In the genomic region with DNA sequence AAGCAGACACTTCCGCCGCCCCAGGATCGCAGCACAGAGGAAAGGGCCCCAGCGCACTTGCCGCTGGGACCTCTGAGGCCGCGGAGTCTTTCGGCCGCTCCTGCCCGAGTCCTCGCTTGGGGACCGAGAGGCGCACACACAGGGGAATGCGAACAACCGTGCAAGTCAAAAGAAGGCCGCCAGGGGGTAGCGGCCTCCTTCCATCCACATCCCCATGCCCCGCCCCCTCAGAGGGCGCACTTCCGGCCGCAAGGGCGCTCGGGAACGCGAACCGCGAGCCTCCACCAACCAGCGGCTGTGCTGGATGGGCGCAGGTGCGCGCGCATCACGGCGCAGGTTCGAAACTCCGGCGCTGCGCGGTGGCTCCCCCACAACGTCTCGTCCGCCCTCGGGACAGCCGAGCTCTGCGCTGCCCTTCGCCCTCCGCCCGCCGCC, we compare ENCODE assay signal across 8 mouse cellular contexts. TPM values are rescaled to one million over a fixed set of nuclear protein-coding genes. Genes with fewer than 3 reads are reported as not detected.
DNase-seq lines count a peak whose midpoint lies in the region; ATAC-seq and TF ChIP-seq lines count a peak whose summit lies in the region.

Gene D030056L22Rik (plus strand): TSS at position 328 of the 435 bp plus-strand sequence.

- H3K36me3 ChIP-seq in ES-E14 (ENCODE audit: control insufficient read depth, insufficient read depth, low read length, poor library complexity, severe bottlenecking): peaks cover 3% of the 10 kb centered on the region
- H3K36me3 ChIP-seq in forebrain, embryonic 15.5 days: no peaks in the 10 kb centered on the region
- peaks cover 2% of the 10 kb centered on the region for H3K36me3 ChIP-seq in lung, embryonic 14.5 days (ENCODE audit: insufficient read depth)
- peaks cover 1% of the 10 kb centered on the region; the same call in 1 of the 2 replicates for H3K36me3 ChIP-seq in thymus, adult 2 months (ENCODE audit: control insufficient read depth, insufficient read depth, low read length)

- ATAC-seq in forebrain, embryonic 15.5 days (replicated peaks): peak; percentile 99
- peak; percentile 97 for ATAC-seq in lung, embryonic 14.5 days (ENCODE audit: insufficient read depth)

- peak; percentile 98 for DNase-seq in ES-E14 (ENCODE audit: low read depth, low spot score)
- DNase-seq in cerebellum, adult 11-12 months: peak; percentile 97
- peak; percentile 98 for DNase-seq in heart, postnatal 36 days
- peak; percentile 97 to 99 for DNase-seq in layer of hippocampus, adult 2 months (ENCODE audit: low spot score in 2 of 2)
- DNase-seq in lung, embryonic 14.5 days: peak; percentile 99
- DNase-seq in thymus, adult 2 months: peak; percentile 99

- no peaks in the 10 kb centered on the region for H3K27me3 ChIP-seq in forebrain, embryonic 15.5 days
- H3K27me3 ChIP-seq in lung, embryonic 14.5 days (ENCODE audit: insufficient read depth, low read length): no peaks in the 10 kb centered on the region
- no peaks in the 10 kb centered on the region for H3K27me3 ChIP-seq in thymus, adult 2 months (ENCODE audit: control insufficient read depth, insufficient read depth, low read length)

- peak within 1 kb of the TSS; percentile 93 for H3K4me2 ChIP-seq in forebrain, embryonic 15.5 days (replicated peaks)
- peak within 1 kb of the TSS; percentile 76 for H3K4me2 ChIP-seq in lung, embryonic 14.5 days

- TF ChIP-seq POLR2A in olfactory bulb, adult 2 months (IDR thresholded peaks at IDR 0.05; ENCODE audit: insufficient read depth, low read depth, low read length): peak; percentile 68; the same call in 1 of the 2 replicates
- TF ChIP-seq POLR2A in thymus, adult 2 months (IDR thresholded peaks at IDR 0.05; ENCODE audit: control insufficient read depth, extremely low read depth, insufficient read depth, low read length, poor library complexity): peak; percentile 54; the same call in 1 of the 2 replicates

- intact Hi-C loops in heart, postnatal 36 days (cut with DNase I): loop anchor here (5.0 kb wide), 1 partner anchor 71 kb away; no protein-coding TSS in a partner anchor

- H3K4me3 ChIP-seq in ES-E14 (ENCODE audit: insufficient read depth in 1 of 2, low read depth in 1 of 2, low read length in 2 of 2, poor library complexity in 1 of 2, severe bottlenecking in 1 of 2): peak within 1 kb of the TSS; percentile 94 to 98
- peak within 1 kb of the TSS; percentile 96 for H3K4me3 ChIP-seq in forebrain, embryonic 15.5 days
- peak within 1 kb of the TSS; percentile 80 for H3K4me3 ChIP-seq in layer of hippocampus, adult 2 months
- peak within 1 kb of the TSS; percentile 87 for H3K4me3 ChIP-seq in lung, embryonic 14.5 days (ENCODE audit: low read depth, low read length)
- H3K4me3 ChIP-seq in olfactory bulb, adult 2 months (ENCODE audit: insufficient read depth, low read depth, low read length): peak within 1 kb of the TSS; percentile 93
- H3K4me3 ChIP-seq in thymus, adult 2 months (ENCODE audit: control insufficient read depth, insufficient read depth, low read length): peak within 1 kb of the TSS; percentile 50

- H3K9ac ChIP-seq in ES-E14 (ENCODE audit: insufficient read depth, low read depth, low read length, poor library complexity, severe bottlenecking): peak within 1 kb of the TSS; percentile 98
- peak within 1 kb of the TSS; percentile 88 for H3K9ac ChIP-seq in forebrain, embryonic 15.5 days (replicated peaks)
- peak within 1 kb of the TSS; percentile 90 for H3K9ac ChIP-seq in lung, embryonic 14.5 days

- WGBS in forebrain, embryonic 15.5 days: under 1% methylated on average over 49 of the region's 49 CpGs
- 0% methylated on average over 49 of the region's 49 CpGs for WGBS in lung, embryonic 14.5 days
- 0% methylated on average over 48 of the region's 49 CpGs for WGBS in olfactory bulb, adult 2 months
- under 1% methylated on average over 49 of the region's 49 CpGs for WGBS in thymus, adult 2 months

- H3K27ac ChIP-seq in ES-E14 (ENCODE audit: insufficient read depth, low read depth, low read length, poor library complexity, severe bottlenecking): peak within 1 kb of the TSS; percentile 94
- H3K27ac ChIP-seq in forebrain, embryonic 15.5 days (replicated peaks): peak within 1 kb of the TSS; percentile 97
- peak within 1 kb of the TSS; percentile 94 for H3K27ac ChIP-seq in layer of hippocampus, adult 2 months
- peak within 1 kb of the TSS; percentile 97 for H3K27ac ChIP-seq in lung, embryonic 14.5 days (ENCODE audit: low read depth)
- peak within 1 kb of the TSS; percentile 97 for H3K27ac ChIP-seq in olfactory bulb, adult 2 months (ENCODE audit: insufficient read depth, low read depth, low read length)
- peak within 1 kb of the TSS; percentile 45 for H3K27ac ChIP-seq in thymus, adult 2 months (ENCODE audit: control insufficient read depth, insufficient read depth, low read length)

- H3K9me3 ChIP-seq in ES-E14 (ENCODE audit: control insufficient read depth, insufficient read depth, low read depth, low read length): no peaks in the 10 kb centered on the region
- H3K9me3 ChIP-seq in forebrain, embryonic 15.5 days: no peaks in the 10 kb centered on the region
- no peaks in the 10 kb centered on the region for H3K9me3 ChIP-seq in lung, embryonic 14.5 days (ENCODE audit: low read depth, low read length)

- peak; percentile 83 for TF ChIP-seq CTCF in layer of hippocampus, adult 2 months (conservative IDR thresholded peaks at IDR 0.05)
- peak; percentile 79 for TF ChIP-seq CTCF in lung, embryonic 14.5 days (IDR thresholded peaks at IDR 0.05; ENCODE audit: low read depth)
- TF ChIP-seq CTCF in olfactory bulb, adult 2 months (IDR thresholded peaks at IDR 0.05; ENCODE audit: insufficient read depth, low read depth, low read length): peak; percentile 71
- TF ChIP-seq CTCF in thymus, adult 2 months (IDR thresholded peaks at IDR 0.05; ENCODE audit: borderline replicate concordance, control insufficient read depth, extremely low read depth, insufficient read depth, low read length, poor library complexity): peak; percentile 87; the same call in 1 of the 2 replicates

- H3K4me1 ChIP-seq in ES-E14 (ENCODE audit: control insufficient read depth in 2 of 2, insufficient read depth in 2 of 2, low read length in 2 of 2, poor library complexity in 1 of 2): peaks cover 4 to 6% of the 10 kb centered on the region in 2 experiments; a peak in 2 of 4 replicates
- peaks cover 28% of the 10 kb centered on the region for H3K4me1 ChIP-seq in forebrain, embryonic 15.5 days
- H3K4me1 ChIP-seq in lung, embryonic 14.5 days (ENCODE audit: insufficient read depth): 0 out of 2 replicates have a peak, but pooled peaks cover 6% of the 10 kb centered on the region
- H3K4me1 ChIP-seq in olfactory bulb, adult 2 months (ENCODE audit: control insufficient read depth, insufficient read depth, low read length): peaks cover 4% of the 10 kb centered on the region; the same call in 1 of the 2 replicates
- H3K4me1 ChIP-seq in thymus, adult 2 months (replicated peaks; ENCODE audit: control insufficient read depth, insufficient read depth, low read length): peaks cover 11% of the 10 kb centered on the region

- in situ Hi-C loops in ES-E14 (cut with MboI; ENCODE audit: low sequenced_read_pairs in 2 of 2, unreplicated experiment in 2 of 2): no loop called here

TF ChIP-seq in ES-E14, 5 proteins besides CTCF, POLR2A, EP300 and RAD21:
- TF ChIP-seq CHD2 (IDR thresholded peaks at IDR 0.05; ENCODE audit: low read depth, low read length) (no peak), MAFK (IDR thresholded peaks at IDR 0.05; ENCODE audit: insufficient read depth, low read depth, low read length) (no peak), HCFC1 (IDR thresholded peaks at IDR 0.05; ENCODE audit: borderline replicate concordance, insufficient read depth, low read length) (peak; percentile 64; the same call in 1 of the 2 replicates), ZC3H11A (IDR thresholded peaks at IDR 0.05; ENCODE audit: borderline replicate concordance, low read depth, low read length) (no peak), ZNF384 (IDR thresholded peaks at IDR 0.05; ENCODE audit: low read depth, low read length) (no peak; the same call in 1 of the 2 replicates)

RNA-seq across cellular contexts. Expression of gene D030056L22Rik, which starts in this region (rescaled TPM):
- 22.4 and 32.8 TPM in 2 replicates for total RNA-seq in ES-E14 (2012; rRNA removed)
- 76.2 and 82.2 TPM in 2 replicates for polyA plus RNA-seq in forebrain, embryonic 15.5 days (2015; fragmentation: Nextera tagmentation; extraction: Ambion mirVana)
- total RNA-seq in heart, postnatal 36 days (2021): 10 to 100 TPM in 1 of 2 experiments, 1 to 10 TPM in 1; 8.6 to 11.1 TPM
- total RNA-seq in layer of hippocampus, adult 2 months (2021): 10 to 100 TPM; 20.8 to 21.4 TPM
- 42.4 and 43.4 TPM in 2 replicates for polyA plus RNA-seq in lung, embryonic 14.5 days (2014; fragmentation: Nextera tagmentation; extraction: Ambion mirVana)
- polyA plus RNA-seq in olfactory bulb, adult 2 months (2012; ENCODE audit: insufficient read depth, insufficient read length, low replicate concordance, missing spikeins): not detected in 2 replicates
- 20.1 and 25.7 TPM in 2 replicates for polyA plus RNA-seq in thymus, adult 2 months (2012; rRNA removed)

Comparison
In these comparisons a context has a peak if more than half of its experiments do, and no peak if none do; other contexts are left out.
1. Peak in every context shown above with its lines: DNase-seq, ATAC-seq, H3K4me3 ChIP-seq and H3K27ac ChIP-seq.
2. H3K27ac ChIP-seq: peak in every context shown above with its lines; median percentile 97 in forebrain, embryonic 15.5 days; 97 in lung, embryonic 14.5 days; 97 in olfactory bulb, adult 2 months; 94 in ES-E14; 94 in layer of hippocampus, adult 2 months; 45 in thymus, adult 2 months.